Mouse (Mus musculus): ENCODE results near the gene Gnb1. TPM values are rescaled to one million over a fixed set of nuclear protein-coding genes. Genes with fewer than 3 reads are reported as not detected.
A peak's percentile ranks its signal among the peaks of the same experiment; 100 is the strongest.

Gnb1 gene
- polyA plus RNA-seq, 1 experiment = 693 TPM

GRCm38 (mm10) chr4:155574931-155575330 lies 83.8 kb downstream of the Gnb1 start:
- DNase-seq (ENCODE audit: extremely low spot score in 1 of 2, low spot score in 1 of 2) = no peak

- no peak for DNase-seq (ENCODE audit: extremely low spot score in 1 of 2, low spot score in 1 of 2)
Measured at GRCm38 (mm10) chr4:155575521-155575920, 84.4 kb downstream of the Gnb1 start.

DNA sequence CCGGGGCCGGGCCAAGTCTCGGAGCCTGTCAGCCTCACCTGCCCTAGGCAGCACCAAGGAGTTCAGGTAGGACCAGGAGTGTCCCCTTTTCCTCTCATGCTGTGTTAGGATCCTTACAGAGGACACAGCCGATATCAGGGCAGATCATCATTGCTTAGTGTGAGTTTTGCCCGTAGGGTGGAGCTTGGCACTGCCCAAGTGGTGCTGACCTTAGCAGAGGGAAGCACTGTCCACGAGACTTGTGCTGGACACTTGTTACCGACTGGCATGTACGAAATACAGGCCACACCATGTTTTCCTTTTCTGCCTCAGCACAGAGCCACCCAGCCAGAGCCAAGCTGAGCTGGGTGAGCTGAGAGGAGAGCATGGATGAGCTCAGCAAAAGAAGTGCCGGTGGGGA lies 86.0 kb downstream of the Gnb1 start:
- DNase-seq (ENCODE audit: extremely low spot score in 1 of 2, low spot score in 1 of 2) = no peak

- no peak for DNase-seq (ENCODE audit: extremely low spot score in 1 of 2, low spot score in 1 of 2)
Measured at GRCm38 (mm10) chr4:155577741-155578140, 86.6 kb downstream of the Gnb1 start.

DNA sequence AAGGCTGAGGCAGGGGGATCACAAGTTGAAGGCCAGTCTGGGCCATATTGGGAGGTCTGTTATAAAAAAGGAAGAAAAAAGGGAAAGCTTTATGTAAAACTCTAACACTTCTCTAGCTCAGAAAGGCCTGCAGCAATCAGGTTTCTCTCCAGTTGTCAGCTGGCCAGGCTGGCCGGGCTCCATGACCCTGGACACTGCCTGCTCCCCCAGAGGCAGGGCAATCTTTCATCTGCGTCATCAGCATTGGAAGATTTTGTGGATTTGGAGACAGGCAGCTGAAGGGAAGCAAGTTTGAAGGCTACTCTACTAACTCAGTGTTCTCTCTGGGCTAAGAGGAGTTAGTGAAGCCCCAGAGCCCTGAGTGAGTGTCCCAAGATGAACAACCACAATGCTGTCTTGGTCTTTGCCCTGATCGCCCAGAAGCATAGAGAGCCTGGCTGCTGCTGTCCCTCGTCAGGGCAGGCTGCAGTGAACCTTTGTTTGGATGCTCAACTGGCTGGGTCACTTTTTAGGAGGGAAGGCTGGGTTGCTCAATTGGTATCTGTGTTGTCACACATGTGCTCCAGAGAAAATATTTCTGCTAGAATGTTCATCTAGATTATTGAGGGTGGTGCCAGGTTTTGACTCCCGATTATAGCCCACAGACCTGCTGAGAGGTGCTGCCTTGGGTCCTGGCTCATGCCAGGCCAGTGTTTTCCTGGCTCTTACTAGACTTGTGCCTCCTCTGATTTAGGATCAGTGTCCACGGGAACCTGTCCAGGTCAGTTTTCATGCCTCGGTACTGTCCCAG lies 87.4 kb downstream of the Gnb1 start:
- DNase-seq (ENCODE audit: extremely low spot score in 1 of 2, low spot score in 1 of 2) = no peak

DNA sequence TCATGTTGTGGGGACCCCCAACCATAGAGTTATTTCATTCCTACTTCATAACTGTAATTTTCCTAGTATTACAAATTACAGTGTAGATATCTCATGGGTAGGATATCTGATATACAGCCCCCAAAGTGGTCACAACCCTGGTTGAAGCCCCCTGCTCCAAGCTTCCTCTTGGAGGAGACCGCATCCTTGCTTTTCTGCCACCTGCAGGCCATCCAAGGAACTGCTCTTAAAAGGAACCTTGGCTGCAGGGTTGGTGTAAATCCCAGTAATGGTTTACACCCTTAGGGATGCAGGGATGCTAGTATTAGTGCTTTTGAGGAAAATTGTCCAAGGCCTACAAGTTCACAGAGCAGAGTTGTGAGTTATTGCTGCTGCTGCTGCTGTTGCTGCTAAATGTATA lies 89.3 kb downstream of the Gnb1 start:
- DNase-seq (ENCODE audit: extremely low spot score in 1 of 2, low spot score in 1 of 2) = peak in 1 of 2 experiments; percentile 81

DNA sequence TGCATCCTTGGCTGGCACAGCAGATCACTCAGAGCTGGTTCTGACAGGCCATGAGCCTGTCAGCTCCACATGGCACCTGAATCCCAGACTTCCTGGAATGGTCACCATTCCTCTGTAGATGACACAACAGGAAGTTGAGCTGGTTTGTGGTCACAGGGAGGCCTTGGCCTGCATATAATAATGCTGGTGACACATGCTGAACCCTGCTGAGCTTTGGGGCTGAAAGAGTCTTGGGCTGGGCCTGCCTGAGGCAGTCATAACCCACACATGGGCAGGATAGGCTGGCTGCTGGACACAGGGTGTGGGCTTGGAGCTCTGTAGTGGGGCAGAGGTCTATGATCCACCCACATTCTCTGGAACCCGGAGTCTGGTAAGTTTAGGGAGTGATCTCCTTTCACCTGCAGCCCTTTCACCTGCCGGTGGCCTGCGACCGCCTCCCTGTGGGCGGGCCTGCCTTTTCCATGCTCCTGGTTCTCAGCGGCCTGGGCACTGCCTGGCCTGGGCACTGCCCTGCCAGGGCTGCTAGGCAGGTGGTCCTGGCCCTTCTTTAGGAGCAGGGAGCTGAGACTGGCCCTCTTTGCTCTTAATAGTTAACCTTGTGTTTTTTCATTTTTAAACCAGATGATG lies 91.2 kb downstream of the Gnb1 start:
- no peak for DNase-seq (ENCODE audit: extremely low spot score in 1 of 2, low spot score in 1 of 2)

- DNase-seq (ENCODE audit: extremely low spot score in 1 of 2, low spot score in 1 of 2) = no peak
Measured at GRCm38 (mm10) chr4:155589356-155589755, 98.2 kb downstream of the Gnb1 start.

DNA sequence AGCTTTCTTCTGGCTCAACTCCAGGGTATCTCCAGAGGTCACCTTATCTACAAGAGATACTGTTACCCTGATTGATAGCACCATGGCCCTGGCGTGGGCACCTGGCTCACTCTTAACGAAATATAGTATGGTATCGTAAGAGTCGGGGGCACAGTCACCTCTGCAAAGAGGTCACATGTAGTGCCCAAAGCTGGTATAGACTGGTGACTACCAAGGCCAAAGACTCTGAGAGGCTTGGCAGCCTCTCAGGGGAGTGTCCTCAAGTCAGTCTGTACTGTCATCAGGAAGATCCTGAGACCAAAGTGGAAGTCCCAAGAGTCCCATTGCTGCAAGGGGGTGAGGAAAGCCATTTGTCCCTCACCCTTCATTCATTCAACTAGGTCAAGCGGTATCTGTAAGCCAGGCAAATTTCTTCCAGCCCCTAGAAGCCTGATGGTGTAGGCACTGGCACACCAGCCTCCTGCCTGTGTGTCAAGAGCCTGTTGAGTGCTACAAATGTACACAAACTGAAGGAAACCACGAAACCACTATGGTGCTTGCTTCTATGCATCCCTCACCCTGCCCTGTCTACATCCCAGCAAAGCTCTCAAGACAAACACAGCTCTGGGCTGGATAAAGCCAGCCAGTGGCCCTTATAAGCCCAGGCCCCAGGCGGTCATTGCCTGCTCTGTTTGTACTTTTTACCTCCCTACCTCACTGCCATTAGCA lies 100.0 kb downstream of the Gnb1 start:
- no peak for DNase-seq (ENCODE audit: extremely low spot score in 1 of 2, low spot score in 1 of 2)

DNA sequence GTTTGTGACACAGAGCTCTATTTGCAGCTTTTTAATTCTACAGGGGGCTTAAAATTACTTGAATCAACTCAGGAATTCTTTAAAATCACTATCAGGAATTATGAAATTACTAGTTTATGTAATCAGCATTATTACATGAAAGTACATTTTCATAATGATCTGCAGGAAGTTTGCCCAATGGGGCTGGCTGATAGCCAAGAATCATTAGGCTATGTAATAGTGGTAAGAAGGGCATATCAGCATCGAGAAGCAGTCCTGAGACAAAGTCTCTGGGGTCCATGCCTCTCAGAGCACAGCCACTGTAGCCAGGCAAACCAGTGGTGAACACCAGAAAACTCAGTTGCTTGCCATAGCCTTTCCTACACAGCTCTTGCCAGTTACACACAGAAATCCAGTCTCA lies 102.6 kb downstream of the Gnb1 start:
- DNase-seq (ENCODE audit: extremely low spot score in 1 of 2, low spot score in 1 of 2) = no peak

DNA sequence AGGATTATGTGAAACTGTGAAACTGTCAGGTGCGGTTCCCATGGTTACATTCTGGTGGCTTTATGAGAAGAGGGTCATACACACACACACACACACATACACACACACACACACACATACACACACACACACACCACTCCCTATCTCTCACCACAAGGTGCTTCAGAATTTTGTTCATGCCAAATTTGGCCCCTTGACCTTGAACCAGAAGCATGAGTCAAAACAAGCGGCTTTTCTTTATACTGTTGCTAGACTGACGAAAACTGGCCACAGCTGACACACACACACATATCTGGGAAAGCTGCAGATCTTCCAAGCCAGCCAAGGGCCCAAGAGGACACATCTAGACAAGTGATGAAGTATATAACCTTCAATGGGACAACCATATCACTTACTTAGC lies 104.6 kb downstream of the Gnb1 start:
- DNase-seq (ENCODE audit: extremely low spot score in 1 of 2, low spot score in 1 of 2) = no peak

DNA sequence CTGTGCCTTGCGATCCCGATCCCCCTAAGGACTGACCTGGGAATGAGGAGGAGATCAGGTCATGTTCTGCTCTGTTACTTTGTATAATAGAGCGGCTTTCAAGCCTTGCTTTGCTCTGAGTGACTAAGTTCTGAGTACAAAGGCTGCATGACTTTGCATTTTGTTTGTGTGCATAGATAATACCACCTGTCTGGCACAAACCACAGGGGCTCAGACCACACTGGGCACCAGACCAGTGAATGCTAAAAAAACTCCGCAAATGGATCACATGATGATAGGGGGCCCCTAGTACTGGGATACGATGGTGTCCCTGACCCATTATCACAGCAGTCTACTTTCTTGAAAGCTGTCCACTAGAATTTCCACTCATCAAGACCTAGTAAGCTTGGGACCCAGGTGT lies 105.4 kb downstream of the Gnb1 start:
- no peak for DNase-seq (ENCODE audit: extremely low spot score in 1 of 2, low spot score in 1 of 2)

DNA sequence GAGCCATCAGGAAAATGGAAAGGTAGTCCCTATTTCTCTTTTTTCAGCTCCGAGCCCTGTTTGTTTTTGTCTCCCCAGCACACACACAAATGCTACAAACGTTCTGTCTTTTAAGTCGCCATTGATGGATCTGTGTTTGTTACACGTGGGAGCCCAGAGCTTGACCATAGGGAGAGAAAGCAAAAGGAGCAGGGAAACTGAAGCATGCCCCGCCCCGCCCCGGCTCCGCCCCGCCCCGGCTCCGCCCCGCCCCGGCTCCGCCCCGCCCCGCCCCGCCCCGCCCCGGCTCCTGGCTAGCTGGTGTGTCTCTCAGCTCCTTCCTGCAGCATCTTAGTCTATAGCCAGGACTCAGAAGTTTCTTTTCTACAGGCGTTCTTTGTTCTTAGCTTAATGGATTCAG lies 107.4 kb downstream of the Gnb1 start:
- no peak for DNase-seq (ENCODE audit: extremely low spot score in 1 of 2, low spot score in 1 of 2)

DNA sequence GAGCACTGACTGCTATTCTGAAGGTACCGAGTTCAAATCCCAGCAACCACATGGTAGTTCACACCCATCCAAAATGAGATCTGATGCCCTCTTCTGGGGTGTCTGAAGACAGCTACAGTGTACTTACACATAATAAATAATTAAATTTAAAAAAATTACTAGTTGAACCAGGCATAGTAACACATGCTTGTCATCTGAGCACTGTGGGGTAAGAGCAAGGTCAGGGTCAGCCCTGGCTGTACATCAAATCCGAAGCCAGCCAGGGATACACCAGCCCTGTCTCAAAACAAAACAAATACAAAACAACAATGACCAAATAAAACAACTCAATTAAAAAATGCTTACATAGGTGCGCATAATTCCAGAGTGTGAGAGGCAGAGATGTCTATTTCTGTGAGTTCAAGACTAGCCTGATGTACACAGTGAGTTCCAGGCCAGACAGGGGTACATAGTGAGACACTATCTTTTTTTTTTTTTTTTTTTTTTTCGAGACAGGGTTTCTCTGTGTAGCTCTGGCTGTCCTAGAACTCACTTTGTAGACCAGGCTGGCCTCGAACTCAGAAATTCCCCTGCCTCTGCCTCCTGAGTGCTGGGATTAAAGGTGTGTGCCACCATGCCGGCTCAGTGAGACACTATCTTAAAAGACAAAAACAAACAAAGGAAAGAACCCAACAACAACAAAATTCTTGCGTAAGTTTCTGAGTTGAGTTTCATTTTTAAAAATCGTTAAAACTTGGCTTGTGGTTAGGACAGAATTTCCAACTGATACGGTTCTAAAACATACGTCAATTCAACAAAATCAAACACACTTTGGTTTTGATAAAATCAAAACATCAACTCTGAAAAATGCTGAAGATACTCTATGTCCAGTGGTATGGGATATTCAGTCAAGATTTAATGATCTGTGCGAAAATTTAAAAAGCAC lies 109.0 kb downstream of the Gnb1 start:
- DNase-seq (ENCODE audit: extremely low spot score in 1 of 2, low spot score in 1 of 2) = no peak

- DNase-seq (ENCODE audit: extremely low spot score in 1 of 2, low spot score in 1 of 2) = peak; percentile 81 to 90
Measured at GRCm38 (mm10) chr4:155601091-155601996, 110.2 kb downstream of the Gnb1 start, which contains the start of gene Slc35e2. TSS of gene Slc35e2 (plus strand) at chr4:155601416.

- peak in 1 of 2 experiments; percentile 22 for DNase-seq (ENCODE audit: extremely low spot score in 1 of 2, low spot score in 1 of 2)
Measured at GRCm38 (mm10) chr4:155601997-155602456, 110.9 kb downstream of the Gnb1 start.

DNA sequence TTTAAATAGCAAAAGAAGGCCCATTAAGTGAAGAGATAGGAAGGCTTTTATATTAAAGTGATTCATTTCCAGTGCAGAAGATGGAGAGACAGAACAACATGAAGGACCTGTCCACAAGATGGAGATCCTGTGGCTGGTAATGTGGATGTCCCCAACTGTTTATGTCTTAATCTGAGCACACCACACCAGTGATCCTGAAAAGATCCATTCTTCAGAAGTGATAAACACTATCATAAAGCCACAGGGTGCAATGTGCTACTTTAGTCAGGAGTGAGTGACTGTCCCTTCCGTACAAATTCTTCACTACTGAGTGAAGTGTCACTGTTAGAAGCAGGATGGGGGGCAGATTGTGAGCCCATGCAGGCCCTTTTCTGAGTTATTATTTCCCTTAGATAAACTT lies 111.6 kb downstream of the Gnb1 start:
- DNase-seq (ENCODE audit: extremely low spot score in 1 of 2, low spot score in 1 of 2) = no peak

DNA sequence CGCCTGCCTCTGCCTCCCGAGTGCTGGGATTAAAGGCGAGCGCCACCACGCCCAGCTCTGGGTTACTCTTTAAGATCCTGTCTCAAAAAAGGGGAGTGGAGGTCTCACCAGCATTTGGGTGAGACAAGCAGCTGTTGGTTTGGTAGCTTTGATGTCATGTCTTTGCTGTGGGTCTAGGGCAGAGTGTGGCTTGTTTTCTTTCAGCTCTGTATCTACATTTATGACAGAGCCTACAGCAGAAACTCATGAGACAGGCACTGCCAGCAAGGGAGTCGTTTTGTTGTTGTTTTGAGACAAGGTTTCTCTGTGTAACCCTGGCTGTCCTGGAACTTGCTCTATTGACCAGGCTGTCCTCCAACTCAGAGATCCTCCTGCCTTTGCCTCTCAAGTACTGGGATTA lies 112.6 kb downstream of the Gnb1 start:
- no peak for DNase-seq (ENCODE audit: extremely low spot score in 1 of 2, low spot score in 1 of 2)

- DNase-seq (ENCODE audit: extremely low spot score in 1 of 2, low spot score in 1 of 2) = no peak
Measured at GRCm38 (mm10) chr4:155605132-155605531, 114.0 kb downstream of the Gnb1 start.

Measured in frontal cortex, adult 2 months (tissue).